Mouse (Mus musculus) liver, postnatal 0 days (tissue): ENCODE results near the gene Washc4. TPM values are rescaled to one million over a fixed set of nuclear protein-coding genes. Genes with fewer than 3 reads are reported as not detected.

ENCODE experiments used
- ATAC-seq: fragments of 200-750 bp; cut with Nextera tagmentation; 2 replicates; pipeline ENCODE4 v1.8.0; 2017; ENCODE audit warnings: mild to moderate bottlenecking, moderate library complexity
- DNase-seq: peaks from one replicate; pipeline ENCODE4 v3.0.0-alpha.2; 2016
- H3K27ac ChIP-seq: fragments of 300-500 bp; sonication (generic); 2 replicates; pipeline ENCODE4 v1.5.1; 2014; ENCODE audit warnings: antibody characterized with exemption, moderate library complexity, mild to moderate bottlenecking, low read depth
- H3K27me3 ChIP-seq: fragments of 300-500 bp; sonication (generic); 2 replicates; pipeline ENCODE4 v1.6.1; 2014; ENCODE audit warnings: low read length, control low read depth, mixed read lengths; ENCODE audit not compliant: insufficient read depth
- H3K36me3 ChIP-seq: fragments of 300-500 bp; sonication (generic); replicated peaks from 2 replicates; pipeline ENCODE4 v1.6.1; 2014; ENCODE audit warnings: mild to moderate bottlenecking, control low read depth, low read length, moderate library complexity, mixed read lengths; ENCODE audit not compliant: insufficient read depth
- H3K4me1 ChIP-seq: fragments of 300-500 bp; sonication (generic); 2 replicates; pipeline ENCODE4 v1.6.1; 2014; ENCODE audit warnings: antibody characterized with exemption, mild to moderate bottlenecking, control low read depth; ENCODE audit not compliant: insufficient read depth
- H3K4me2 ChIP-seq: fragments of 300-500 bp; sonication (generic); 2 replicates; pipeline ENCODE4 v1.6.1; 2014; ENCODE audit warnings: low read depth, mild to moderate bottlenecking, low read length, moderate library complexity, mixed read lengths
- H3K4me3 ChIP-seq: fragments of 300-500 bp; sonication (generic); 2 replicates; pipeline ENCODE4 v1.5.1; 2014; ENCODE audit warnings: low read depth, low read length
- H3K9ac ChIP-seq: fragments of 300-500 bp; sonication (generic); replicated peaks from 2 replicates; pipeline ENCODE4 v1.6.1; 2014; ENCODE audit warnings: mild to moderate bottlenecking, moderate library complexity
- H3K9me3 ChIP-seq: fragments of 300-500 bp; sonication (generic); 2 replicates; pipeline ENCODE4 v1.6.1; 2016; ENCODE audit warnings: mild to moderate bottlenecking, control low read depth, low read length, mixed read lengths
- CTCF ChIP-seq: sonication (generic); IDR thresholded peaks from 2 replicates; pipeline ENCODE4 v1.5.1; 2016; ENCODE audit warnings: antibody characterized with exemption, low read depth
- EP300 ChIP-seq: IDR thresholded peaks from 2 replicates; pipeline ENCODE4 v1.6.1; 2016; ENCODE audit warnings: antibody characterized with exemption, low read depth, mild to moderate bottlenecking
- WGBS: fragments of 180-500 bp; shearing (Covaris S2); extraction: QIAGEN DNeasy Blood & Tissue Kit; methylation state at CpG from one replicate; pipeline ENCODE4 v1.1.7; 2014; ENCODE audit not compliant: insufficient replicate concordance; 5-methylcytosine and 5-hydroxymethylcytosine counted together
- polyA plus RNA-seq: library from polyadenylated mRNA; unstranded; fragments of >200 nt; fragmentation: Nextera tagmentation; extraction: Ambion mirVana; gene quantifications from 2 replicates; pipeline ENCODE4 v1.2.1, GENCODE M21; 2015

The Washc4 gene
- polyA plus RNA-seq, 1 experiment from 2014 or later = 9.2 TPM

GRCm38 (mm10) chr10:83592616-83593015, 49.1 kb downstream of the Washc4 start:
- Histone ChIP-seq H3K4me2 (no peak overlapping the region), H3K9me3 (no peaks in the 10 kb centered on the region), H3K9ac (no peak overlapping the region), H3K4me1 (no peaks in the 10 kb centered on the region), H3K27me3 (no peaks in the 10 kb centered on the region), H3K27ac (no peak overlapping the region), H3K36me3 (peaks cover 62% of the 10 kb centered on the region), H3K4me3 (no peak overlapping the region)
- ATAC-seq (no peak), DNase-seq (no peak)
- 88% methylated on average over 7 of the region's 7 CpGs for WGBS
- no peak for TF ChIP-seq CTCF
- no peak for TF ChIP-seq EP300

- DNase-seq = no peak
- 86% methylated on average over 5 of the region's 5 CpGs for WGBS
- H3K4me1 ChIP-seq = no peaks in the 10 kb centered on the region
- H3K4me2 ChIP-seq = no peak overlapping the region
- no peak overlapping the region for H3K27ac ChIP-seq
- H3K4me3 ChIP-seq = no peak overlapping the region
- ATAC-seq = no peak
- no peak overlapping the region for H3K9ac ChIP-seq
- no peaks in the 10 kb centered on the region for H3K9me3 ChIP-seq
- H3K27me3 ChIP-seq = no peaks in the 10 kb centered on the region
- TF ChIP-seq CTCF (no peak), EP300 (no peak)
- peaks cover 57% of the 10 kb centered on the region for H3K36me3 ChIP-seq
Measured at GRCm38 (mm10) chr10:83594526-83594925, 51.0 kb downstream of the Washc4 start.

GRCm38 (mm10) chr10:83600650-83601049, 57.1 kb downstream of the Washc4 start:
- no peak overlapping the region for H3K4me2 ChIP-seq
- H3K4me1 ChIP-seq = no peaks in the 10 kb centered on the region
- no peaks in the 10 kb centered on the region for H3K27me3 ChIP-seq
- DNase-seq = no peak
- no peak overlapping the region for H3K9ac ChIP-seq
- no peak for ATAC-seq
- peaks cover 46% of the 10 kb centered on the region for H3K36me3 ChIP-seq
- H3K27ac ChIP-seq = no peak overlapping the region
- no peak for TF ChIP-seq EP300
- 90% methylated on average over 11 of the region's 11 CpGs for WGBS
- no peak overlapping the region for H3K4me3 ChIP-seq
- H3K9me3 ChIP-seq = no peaks in the 10 kb centered on the region

GRCm38 (mm10) chr10:83603956-83604564, 60.5 kb downstream of the Washc4 start:
- TF ChIP-seq CTCF (no peak), EP300 (no peak)
- Histone ChIP-seq H3K27me3 (no peaks in the 10 kb centered on the region), H3K9ac (no peak overlapping the region), H3K4me2 (no peak overlapping the region), H3K4me1 (no peaks in the 10 kb centered on the region), H3K27ac (no peak overlapping the region), H3K4me3 (no peak overlapping the region), H3K36me3 (peaks cover 48% of the 10 kb centered on the region), H3K9me3 (no peaks in the 10 kb centered on the region)
- 87% methylated on average over 10 of the region's 10 CpGs for WGBS
- ATAC-seq (no peak), DNase-seq (no peak)

- Histone ChIP-seq H3K27me3 (no peaks in the 10 kb centered on the region), H3K4me2 (no peak overlapping the region), H3K9ac (no peak overlapping the region), H3K27ac (no peak overlapping the region), H3K4me3 (no peak overlapping the region), H3K4me1 (no peaks in the 10 kb centered on the region), H3K9me3 (no peaks in the 10 kb centered on the region), H3K36me3 (peaks cover 48% of the 10 kb centered on the region)
- 87% methylated on average over 8 of the region's 8 CpGs for WGBS
- no peak for ATAC-seq
- no peak for TF ChIP-seq CTCF
- TF ChIP-seq EP300 = no peak
- no peak for DNase-seq
Measured at GRCm38 (mm10) chr10:83605637-83606183, 62.2 kb downstream of the Washc4 start.

- Histone ChIP-seq H3K36me3 (peaks cover 45% of the 10 kb centered on the region), H3K9ac (no peak overlapping the region), H3K4me1 (no peaks in the 10 kb centered on the region), H3K4me3 (no peak overlapping the region), H3K27ac (no peak overlapping the region), H3K27me3 (no peaks in the 10 kb centered on the region), H3K4me2 (no peak overlapping the region), H3K9me3 (no peaks in the 10 kb centered on the region)
- DNase-seq = no peak
- no peak for ATAC-seq
- TF ChIP-seq CTCF = no peak
- no peak for TF ChIP-seq EP300
- WGBS = 91% methylated on average over 3 of the region's 3 CpGs
Measured at GRCm38 (mm10) chr10:83607111-83607510, 63.6 kb downstream of the Washc4 start.

GRCm38 (mm10) chr10:83608596-83608995, 65.0 kb downstream of the Washc4 start:
- 84% methylated on average over 8 of the region's 8 CpGs for WGBS
- no peaks in the 10 kb centered on the region for H3K27me3 ChIP-seq

More at GRCm38 (mm10) chr10:83608596-83608995, 65.0 kb downstream of the Washc4 start:
- ATAC-seq (no peak), DNase-seq (no peak)
- Histone ChIP-seq H3K4me1 (no peaks in the 10 kb centered on the region), H3K27ac (no peak overlapping the region), H3K4me3 (no peak overlapping the region), H3K9me3 (no peaks in the 10 kb centered on the region), H3K36me3 (peaks cover 46% of the 10 kb centered on the region), H3K9ac (no peak overlapping the region), H3K4me2 (no peak overlapping the region)
- TF ChIP-seq EP300 (no peak), CTCF (no peak)
